Mouse (Mus musculus) midbrain, embryonic 16.5 days (tissue): ENCODE results near the gene Cfap44. TPM values are rescaled to one million over a fixed set of nuclear protein-coding genes. Genes with fewer than 3 reads are reported as not detected.
A peak's percentile ranks its signal among the peaks of the same experiment; 100 is the strongest.

Experiments used
- ATAC-seq: fragments of 200-750 bp; cut with Nextera tagmentation; 2 replicates; pipeline ENCODE4 v1.8.0; 2017; ENCODE audit warnings: moderate TSS enrichment
- H3K27ac ChIP-seq: fragments of 300-500 bp; sonication (generic); 2 replicates; pipeline ENCODE4 v1.5.1; 2014; ENCODE audit warnings: mild to moderate bottlenecking, low read length, mixed read lengths
- H3K27me3 ChIP-seq: fragments of 300-500 bp; sonication (generic); 2 replicates; pipeline ENCODE4 v1.6.1; 2014; ENCODE audit warnings: low read depth, low read length, mixed read lengths; ENCODE audit not compliant: control insufficient read depth, insufficient read depth
- H3K36me3 ChIP-seq: fragments of 300-500 bp; sonication (generic); 2 replicates; pipeline ENCODE4 v1.6.1; 2014; ENCODE audit warnings: mild to moderate bottlenecking, low read length, moderate library complexity, mixed read lengths; ENCODE audit not compliant: control insufficient read depth, insufficient read depth
- H3K4me1 ChIP-seq: fragments of 300-500 bp; sonication (generic); 2 replicates; pipeline ENCODE4 v1.6.1; 2014; ENCODE audit warnings: mild to moderate bottlenecking, low read length, mixed read lengths; ENCODE audit not compliant: control insufficient read depth, insufficient read depth
- H3K4me2 ChIP-seq: fragments of 300-500 bp; sonication (generic); 2 replicates; pipeline ENCODE4 v1.6.1; 2014; ENCODE audit warnings: mild to moderate bottlenecking, low read length, mixed read lengths
- H3K4me3 ChIP-seq: fragments of 300-500 bp; sonication (generic); 2 replicates; pipeline ENCODE4 v1.5.1; 2014; ENCODE audit warnings: low read depth, mild to moderate bottlenecking, low read length, moderate library complexity, mixed read lengths
- H3K9ac ChIP-seq: fragments of 300-500 bp; sonication (generic); 2 replicates; pipeline ENCODE4 v1.6.1; 2014; ENCODE audit warnings: low read depth, low read length, mixed read lengths
- H3K9me3 ChIP-seq: fragments of 300-500 bp; sonication (generic); replicated peaks from 2 replicates; pipeline ENCODE4 v1.6.1; 2014; ENCODE audit warnings: mild to moderate bottlenecking, low read length, mixed read lengths; ENCODE audit not compliant: control insufficient read depth, poor library complexity, severe bottlenecking
- WGBS: fragments of 180-500 bp; shearing (Covaris S2); extraction: QIAGEN DNeasy Blood & Tissue Kit; methylation state at CpG from one replicate; pipeline ENCODE4 v1.1.7; 2014; 5-methylcytosine and 5-hydroxymethylcytosine counted together
- polyA plus RNA-seq: library from polyadenylated mRNA; unstranded; fragments of >200 nt; fragmentation: Nextera tagmentation; extraction: Ambion mirVana; gene quantifications from 2 replicates; pipeline ENCODE4 v1.2.1, GENCODE M21; 2015

Gene Cfap44
- 6.5 and 7.0 TPM in 2 replicates for polyA plus RNA-seq

GRCm38 (mm10) chr16:44394577-44395243 is at the start of gene Cfap44:
Gene Cfap44 (plus strand): TSS chr16:44394796.
- under 1% methylated on average over 17 of the region's 17 CpGs for WGBS
- peak within 1 kb of the TSS; percentile 76 for H3K4me2 ChIP-seq
- H3K9ac ChIP-seq = peak within 1 kb of the TSS; percentile 57; the same call in 1 of the 2 replicates
- peak within 1 kb of the TSS; percentile 39 for H3K4me3 ChIP-seq
- no peaks in the 10 kb centered on the region for H3K36me3 ChIP-seq
- H3K27ac ChIP-seq = peak within 1 kb of the TSS; percentile 63
- peak; percentile 89 for ATAC-seq
- H3K27me3 ChIP-seq = no peaks in the 10 kb centered on the region
- peaks cover 11% of the 10 kb centered on the region for H3K4me1 ChIP-seq
- no peaks in the 10 kb centered on the region for H3K9me3 ChIP-seq

- Histone ChIP-seq H3K27me3 (no peaks in the 10 kb centered on the region; the same call in 1 of the 2 replicates), H3K36me3 (no peaks in the 10 kb centered on the region), H3K9me3 (no peaks in the 10 kb centered on the region), H3K27ac (peak within 1 kb of the TSS; percentile 77), H3K4me2 (peak within 1 kb of the TSS; percentile 72), H3K4me3 (peak within 1 kb of the TSS; percentile 81), H3K4me1 (peaks cover 9% of the 10 kb centered on the region; the same call in 1 of the 2 replicates), H3K9ac (peak within 1 kb of the TSS; percentile 73)
- ATAC-seq = peak; percentile 100
- WGBS = under 1% methylated on average over 67 of the region's 67 CpGs
These were observed 47.3 kb upstream of the Cfap44 start, which contains the start of gene Spice1 for GRCm38 (mm10) chr16:44347071-44347901. Gene Spice1 (plus strand): TSS chr16:44347121.

- Histone ChIP-seq H3K4me1 (peaks cover 9% of the 10 kb centered on the region; the same call in 1 of the 2 replicates), H3K27me3 (no peaks in the 10 kb centered on the region), H3K9me3 (no peaks in the 10 kb centered on the region), H3K27ac (no peak overlapping the region), H3K4me2 (no peak overlapping the region), H3K4me3 (no peak overlapping the region), H3K9ac (no peak overlapping the region), H3K36me3 (no peaks in the 10 kb centered on the region)
- WGBS = 93% methylated on average over 4 of the region's 4 CpGs
- no peak for ATAC-seq
These were observed 44.7 kb upstream of the Cfap44 start for GRCm38 (mm10) chr16:44349801-44350397.

- Histone ChIP-seq H3K4me3 (no peak overlapping the region), H3K36me3 (no peaks in the 10 kb centered on the region)
- 81% methylated on average over 7 of the region's 7 CpGs for WGBS
These were observed 38.3 kb upstream of the Cfap44 start for GRCm38 (mm10) chr16:44356291-44356690.

GRCm38 (mm10) chr16:44357571-44358268 is 36.9 kb upstream of the Cfap44 start:
- Histone ChIP-seq H3K4me1 (no peaks in the 10 kb centered on the region), H3K9ac (no peak overlapping the region), H3K4me2 (no peak overlapping the region), H3K4me3 (no peak overlapping the region), H3K27ac (no peak overlapping the region), H3K36me3 (no peaks in the 10 kb centered on the region), H3K27me3 (no peaks in the 10 kb centered on the region), H3K9me3 (no peaks in the 10 kb centered on the region)
- no peak for ATAC-seq
- 78% methylated on average over 4 of the region's 4 CpGs for WGBS

More at GRCm38 (mm10) chr16:44356291-44356690, 38.3 kb upstream of the Cfap44 start:
- Histone ChIP-seq H3K27ac (no peak overlapping the region), H3K9ac (no peak overlapping the region), H3K4me2 (no peak overlapping the region), H3K9me3 (no peaks in the 10 kb centered on the region), H3K4me1 (no peaks in the 10 kb centered on the region), H3K27me3 (no peaks in the 10 kb centered on the region)
- no peak for ATAC-seq

- ATAC-seq = no peak
- 87% methylated on average over 10 of the region's 10 CpGs for WGBS
- Histone ChIP-seq H3K9me3 (no peaks in the 10 kb centered on the region), H3K36me3 (peaks cover 2% of the 10 kb centered on the region; the same call in 1 of the 2 replicates), H3K4me2 (no peak overlapping the region), H3K4me3 (no peak overlapping the region), H3K27me3 (no peaks in the 10 kb centered on the region), H3K4me1 (no peaks in the 10 kb centered on the region), H3K27ac (no peak overlapping the region), H3K9ac (no peak overlapping the region)
These were observed 32.4 kb upstream of the Cfap44 start for GRCm38 (mm10) chr16:44361921-44362890.

- Histone ChIP-seq H3K4me3 (no peak overlapping the region), H3K36me3 (peaks cover 6% of the 10 kb centered on the region), H3K27ac (no peak overlapping the region), H3K4me1 (no peaks in the 10 kb centered on the region), H3K4me2 (no peak overlapping the region), H3K27me3 (no peaks in the 10 kb centered on the region), H3K9me3 (no peaks in the 10 kb centered on the region), H3K9ac (no peak overlapping the region)
- 94% methylated on average over 7 of the region's 7 CpGs for WGBS
- ATAC-seq = no peak
These were observed 29.1 kb upstream of the Cfap44 start for GRCm38 (mm10) chr16:44365522-44365921.

GRCm38 (mm10) chr16:44375459-44375858 is 19.1 kb upstream of the Cfap44 start:
- Histone ChIP-seq H3K27ac (no peak overlapping the region), H3K4me1 (no peaks in the 10 kb centered on the region), H3K4me2 (no peak overlapping the region), H3K9ac (no peak overlapping the region), H3K4me3 (no peak overlapping the region), H3K9me3 (no peaks in the 10 kb centered on the region), H3K36me3 (peaks cover 6% of the 10 kb centered on the region), H3K27me3 (no peaks in the 10 kb centered on the region)
- ATAC-seq = no peak
- WGBS = 95% methylated on average over 4 of the region's 4 CpGs
